Mouse (Mus musculus) forebrain, embryonic 13.5 days (tissue): Measurements from ENCODE around the gene Il23r. TPM values are rescaled to one million over a fixed set of nuclear protein-coding genes. Genes with fewer than 3 reads are reported as not detected.

ENCODE experiments used
- ATAC-seq: fragments of 200-750 bp; cut with Nextera tagmentation; 2 replicates; pipeline ENCODE4 v1.8.0; 2017
- H3K27ac ChIP-seq: fragments of 300-500 bp; sonication (generic); 2 replicates; pipeline ENCODE4 v1.5.1; 2015; ENCODE audit warnings: inconsistent platforms, mild to moderate bottlenecking, moderate library complexity
- H3K27me3 ChIP-seq: fragments of 300-500 bp; sonication (generic); 2 replicates; pipeline ENCODE4 v1.6.1; 2015; ENCODE audit warnings: mild to moderate bottlenecking, inconsistent platforms
- H3K36me3 ChIP-seq: fragments of 300-500 bp; sonication (generic); 2 replicates; pipeline ENCODE4 v1.6.1; 2015; ENCODE audit warnings: mild to moderate bottlenecking, inconsistent platforms; ENCODE audit not compliant: poor library complexity, severe bottlenecking
- H3K4me1 ChIP-seq: fragments of 300-500 bp; sonication (generic); 2 replicates; pipeline ENCODE4 v1.6.1; 2015; ENCODE audit warnings: inconsistent platforms
- H3K4me2 ChIP-seq: fragments of 300-500 bp; sonication (generic); 2 replicates; pipeline ENCODE4 v1.6.1; 2015; ENCODE audit warnings: inconsistent platforms, mild to moderate bottlenecking, moderate library complexity
- H3K4me3 ChIP-seq: fragments of 300-500 bp; sonication (generic); 2 replicates; pipeline ENCODE4 v1.5.1; 2015; ENCODE audit warnings: mild to moderate bottlenecking, inconsistent platforms
- H3K9ac ChIP-seq: fragments of 300-500 bp; sonication (generic); 2 replicates; pipeline ENCODE4 v1.6.1; 2015; ENCODE audit warnings: mild to moderate bottlenecking, inconsistent platforms
- H3K9me3 ChIP-seq: fragments of 300-500 bp; sonication (generic); replicated peaks from 2 replicates; pipeline ENCODE4 v1.6.1; 2016; ENCODE audit warnings: inconsistent platforms
- WGBS: fragments of 180-500 bp; shearing (Covaris S2); methylation state at CpG from one replicate; pipeline ENCODE4 v1.1.7; 2015; 5-methylcytosine and 5-hydroxymethylcytosine counted together
- polyA plus RNA-seq: library from polyadenylated mRNA; unstranded; fragments of >200 nt; fragmentation: Nextera tagmentation; extraction: Ambion mirVana; gene quantifications from 2 replicates; pipeline ENCODE4 v1.2.1, GENCODE M21; 2015

Gene Il23r
- polyA plus RNA-seq, 1 experiment from 2014 or later = not detected

DNA sequence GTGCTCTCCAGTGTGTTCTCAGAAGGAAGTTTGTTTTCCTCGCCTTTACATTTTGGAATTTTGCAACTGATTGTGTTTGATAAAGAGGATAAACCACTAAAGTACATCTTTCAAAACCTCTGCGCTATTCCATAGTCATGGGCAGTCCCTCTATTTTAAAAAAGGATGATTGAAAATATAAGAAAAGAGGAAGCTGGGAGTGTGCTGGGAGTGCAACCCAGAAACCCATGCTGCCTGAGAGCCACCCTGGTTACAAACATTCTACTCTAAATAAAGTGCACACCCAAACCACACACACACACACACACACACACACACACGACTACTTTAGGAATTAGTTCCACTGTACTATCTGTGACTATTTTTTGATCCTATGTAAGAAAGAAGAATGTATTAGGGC is 75.1 kb downstream of the Il23r start:
- no peak overlapping the region for H3K9ac ChIP-seq
- 88% methylated on average over 3 of the region's 3 CpGs for WGBS
- no peaks in the 10 kb centered on the region for H3K4me1 ChIP-seq
- H3K4me2 ChIP-seq = no peak overlapping the region
- H3K4me3 ChIP-seq = no peak overlapping the region
- H3K9me3 ChIP-seq = no peaks in the 10 kb centered on the region
- no peak for ATAC-seq
- no peak overlapping the region for H3K27ac ChIP-seq
- no peaks in the 10 kb centered on the region for H3K36me3 ChIP-seq
- no peaks in the 10 kb centered on the region for H3K27me3 ChIP-seq

DNA sequence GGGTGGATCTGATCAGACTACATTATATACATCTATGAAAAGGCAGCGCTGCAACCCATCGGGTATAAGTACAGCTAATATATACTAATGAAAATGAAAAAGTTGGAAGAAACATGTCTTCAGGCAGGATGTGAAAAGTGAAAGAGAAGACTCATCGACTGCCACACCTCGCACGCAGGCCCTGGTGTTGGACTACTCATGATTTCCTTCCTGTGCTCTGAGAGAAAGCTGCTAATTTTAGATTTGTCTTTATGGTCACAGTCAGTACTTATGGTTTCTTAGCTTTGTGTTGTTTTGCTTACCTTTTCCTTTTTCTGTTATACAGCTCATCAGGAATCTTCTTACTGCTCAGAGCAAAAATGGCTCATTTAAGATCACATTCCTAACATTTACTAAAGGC is 76.4 kb downstream of the Il23r start:
- Histone ChIP-seq H3K9ac (no peak overlapping the region), H3K27me3 (no peaks in the 10 kb centered on the region), H3K36me3 (no peaks in the 10 kb centered on the region), H3K9me3 (no peaks in the 10 kb centered on the region), H3K4me1 (no peaks in the 10 kb centered on the region), H3K27ac (no peak overlapping the region), H3K4me2 (no peak overlapping the region), H3K4me3 (no peak overlapping the region)
- no peak for ATAC-seq
- WGBS = 95% methylated on average over 5 of the region's 5 CpGs

DNA sequence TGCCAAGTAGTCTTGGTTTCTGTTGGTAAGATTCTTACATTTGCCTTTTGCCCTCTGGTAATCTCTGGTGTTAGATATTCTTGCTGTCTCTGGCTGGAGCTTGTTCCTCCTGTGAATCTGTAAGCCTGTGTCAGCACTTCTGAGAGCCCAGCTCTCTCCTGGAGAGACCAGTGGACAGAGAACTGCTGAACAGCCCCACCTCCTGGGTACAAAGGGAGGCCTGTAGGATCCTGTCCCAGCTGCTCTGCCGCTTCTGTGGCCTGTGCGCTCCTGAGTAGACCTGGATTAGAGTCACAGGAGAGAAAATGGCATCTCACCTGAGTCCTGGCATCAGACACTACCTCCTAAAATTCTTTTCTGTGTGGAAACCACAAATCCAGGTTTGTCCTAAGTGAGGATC is 78.3 kb downstream of the Il23r start:
- no peak overlapping the region for H3K4me2 ChIP-seq
- no peaks in the 10 kb centered on the region for H3K9me3 ChIP-seq
- no peak overlapping the region for H3K4me3 ChIP-seq
- ATAC-seq = no peak
- whole genome bisulfite sequencing = 83% methylated on average over 2 of the region's 2 CpGs
- H3K27me3 ChIP-seq = no peaks in the 10 kb centered on the region
- H3K27ac ChIP-seq = no peak overlapping the region
- H3K36me3 ChIP-seq = no peaks in the 10 kb centered on the region
- H3K9ac ChIP-seq = no peak overlapping the region
- H3K4me1 ChIP-seq = no peaks in the 10 kb centered on the region

DNA sequence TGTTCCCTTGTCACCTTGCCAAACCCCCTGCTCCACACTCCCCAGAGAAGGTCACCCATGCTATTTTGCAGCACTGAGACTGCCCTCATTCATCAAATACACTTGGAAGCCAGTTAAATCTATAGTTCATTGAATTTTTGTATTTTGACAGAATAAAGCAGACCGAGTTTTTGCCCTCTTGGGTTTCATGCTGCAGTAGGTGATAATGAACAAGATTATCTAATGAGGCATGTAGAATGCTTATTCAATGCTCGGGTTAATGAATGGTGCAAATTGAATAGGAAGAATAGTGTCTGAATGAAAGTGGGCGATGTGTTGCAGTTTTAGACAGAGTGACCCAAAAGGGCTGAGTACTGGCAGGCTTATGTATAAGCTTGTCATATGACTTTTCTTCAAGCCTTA is 86.4 kb downstream of the Il23r start:
- Histone ChIP-seq H3K9me3 (no peaks in the 10 kb centered on the region), H3K36me3 (no peaks in the 10 kb centered on the region), H3K9ac (no peak overlapping the region), H3K4me3 (no peak overlapping the region), H3K4me2 (no peak overlapping the region), H3K27ac (no peak overlapping the region), H3K4me1 (peaks cover 10% of the 10 kb centered on the region), H3K27me3 (no peaks in the 10 kb centered on the region)
- 16% methylated on average over 3 of the region's 3 CpGs for WGBS
- ATAC-seq = peak; percentile 70

DNA sequence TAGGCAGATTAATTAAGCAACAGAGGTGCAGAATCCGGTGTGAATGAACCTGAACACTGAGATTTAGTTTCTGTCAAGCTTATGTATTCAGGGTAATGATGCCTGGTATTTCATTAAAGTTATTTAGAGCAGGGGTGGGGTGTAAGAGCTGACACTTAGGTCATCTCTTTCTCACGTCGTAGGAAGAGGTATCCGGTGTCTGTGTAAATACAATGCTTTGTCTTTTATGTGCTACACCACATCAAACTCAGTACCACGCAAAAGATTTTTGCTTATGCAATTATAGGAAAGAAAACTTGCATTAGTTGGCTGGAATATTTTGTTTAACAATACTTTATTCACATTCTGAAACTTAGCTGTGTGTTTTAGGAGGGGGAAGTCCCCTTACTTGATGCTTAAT is 92.1 kb downstream of the Il23r start:
- no peaks in the 10 kb centered on the region for H3K4me1 ChIP-seq
- no peak overlapping the region for H3K4me2 ChIP-seq
- no peak for ATAC-seq
- no peaks in the 10 kb centered on the region for H3K36me3 ChIP-seq
- no peak overlapping the region for H3K27ac ChIP-seq
- WGBS = 80% methylated on average over 5 of the region's 5 CpGs
- no peaks in the 10 kb centered on the region for H3K27me3 ChIP-seq
- no peak overlapping the region for H3K4me3 ChIP-seq
- no peaks in the 10 kb centered on the region for H3K9me3 ChIP-seq
- H3K9ac ChIP-seq = no peak overlapping the region

DNA sequence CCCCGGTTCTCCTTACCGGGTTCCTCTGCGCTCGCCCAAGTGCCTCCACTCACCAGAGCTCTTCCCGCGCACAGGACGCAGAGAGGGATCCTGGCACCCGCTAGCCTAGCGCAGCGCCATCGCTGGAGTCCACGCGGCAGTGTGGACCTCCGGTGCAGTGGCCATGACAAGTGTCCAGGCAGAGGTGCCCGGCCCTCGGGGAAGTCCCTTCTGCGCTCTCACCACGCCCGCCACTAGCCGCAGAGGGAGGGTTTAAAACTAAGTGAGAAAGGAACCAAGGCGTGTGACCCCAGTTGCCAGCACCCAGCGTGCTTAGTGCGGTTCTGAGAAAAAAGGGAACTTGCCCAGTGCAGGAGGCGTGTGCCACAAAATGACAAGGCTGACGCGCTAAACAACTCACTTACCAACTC is 115.7 kb downstream of the Il23r start, which contains the start of gene Il12rb2:
Gene Il12rb2 (minus strand): TSS at position 207 of the 410 bp plus-strand sequence.
- peak within 1 kb of the TSS; percentile 32 for H3K4me3 ChIP-seq
- ATAC-seq = peak; percentile 58; the same call in 1 of the 2 replicates
- no peaks in the 10 kb centered on the region for H3K9me3 ChIP-seq
- no peak within 1 kb of the TSS for H3K27ac ChIP-seq
- peaks cover 5% of the 10 kb centered on the region for H3K27me3 ChIP-seq
- peaks cover 11% of the 10 kb centered on the region; the same call in 1 of the 2 replicates for H3K4me1 ChIP-seq
- H3K36me3 ChIP-seq = no peaks in the 10 kb centered on the region
- WGBS = 1% methylated on average over 26 of the region's 26 CpGs
- peak within 1 kb of the TSS; percentile 61 for H3K4me2 ChIP-seq
- no peak within 1 kb of the TSS for H3K9ac ChIP-seq

Other genes with a start within 250 kb of the Il23r start
- not detected in 2 replicates for gene Il12rb2, start 115.7 kb downstream of the Il23r start, polyA plus RNA-seq
- 0.13 and 0.23 TPM in 2 replicates for gene Tacstd2, start 43.9 kb upstream of the Il23r start, polyA plus RNA-seq